Mouse (Mus musculus) lung, adult 2 months (tissue): ENCODE data around the gene Trp53rka. TPM values are rescaled to one million over a fixed set of nuclear protein-coding genes. Genes with fewer than 3 reads are reported as not detected.

ENCODE experiments used
- DNase-seq: peaks from one replicate; pipeline ENCODE4 v3.0.0; 2022
- H3K4me1 ChIP-seq: fragments of 200-500 bp; 2 replicates; pipeline ENCODE4 v1.6.1; 2011; ENCODE audit warnings: low read length; ENCODE audit not compliant: control insufficient read depth, insufficient read depth
- H3K4me3 ChIP-seq: fragments of 200-500 bp; replicated peaks from 2 replicates; pipeline ENCODE3; 2011; ENCODE audit warnings: low read depth, mild to moderate bottlenecking, control low read depth, low read length; ENCODE audit errors: extremely low read depth
- CTCF ChIP-seq: fragments of 200-500 bp; IDR thresholded peaks from 2 replicates; pipeline ENCODE4 v1.5.1; 2011; ENCODE audit warnings: mild to moderate bottlenecking, low read length, control low read depth; ENCODE audit not compliant: insufficient read depth
- POLR2A ChIP-seq: fragments of 200-500 bp; IDR thresholded peaks from 2 replicates; pipeline ENCODE4 v1.6.1; 2011; ENCODE audit warnings: low read depth, mild to moderate bottlenecking, control low read depth, low read length, borderline replicate concordance; ENCODE audit errors: extremely low read depth
- WGBS: fragments of 180-500 bp; shearing (Covaris S2); methylation state at CpG from one replicate; pipeline ENCODE4 v1.1.7; 2018; 5-methylcytosine and 5-hydroxymethylcytosine counted together
- polyA plus RNA-seq: library from polyadenylated mRNA; depleted of rRNA; stranded (reverse); fragments of >200 nt; gene quantifications from 2 replicates; pipeline ENCODE4 v1.2.3, GENCODE M21; 2012; rRNA removed

Gene Trp53rka
- polyA plus RNA-seq, 1 experiment: 21.5 TPM

- no peak for DNase-seq
- WGBS: 64% methylated on average over 2 of the region's 2 CpGs
- no peak overlapping the region for H3K4me3 ChIP-seq
- H3K4me1 ChIP-seq: no peaks in the 10 kb centered on the region
- TF ChIP-seq CTCF (no peak), POLR2A (no peak)
Observed at GRCm38 (mm10) chr2:165456710-165457109, 36.4 kb downstream of the Trp53rka start.

GRCm38 (mm10) chr2:165452730-165453693 lies 40.1 kb downstream of the Trp53rka start:
- no peak for TF ChIP-seq POLR2A
- TF ChIP-seq CTCF: no peak
- Histone ChIP-seq H3K4me1 (no peaks in the 10 kb centered on the region), H3K4me3 (no peak overlapping the region)
- no peak for DNase-seq
- 67% methylated on average over 12 of the region's 12 CpGs for WGBS

GRCm38 (mm10) chr2:165448475-165448874 lies 44.6 kb downstream of the Trp53rka start:
- DNase-seq: no peak
- TF ChIP-seq POLR2A (no peak), CTCF (no peak)
- 71% methylated on average over 9 of the region's 9 CpGs for WGBS
- H3K4me3 ChIP-seq: no peak overlapping the region
- H3K4me1 ChIP-seq: no peaks in the 10 kb centered on the region

GRCm38 (mm10) chr2:165444861-165445260 lies 48.3 kb downstream of the Trp53rka start:
- Histone ChIP-seq H3K4me1 (no peaks in the 10 kb centered on the region), H3K4me3 (no peak overlapping the region)
- TF ChIP-seq POLR2A (no peak), CTCF (no peak)
- 66% methylated on average over 3 of the region's 3 CpGs for WGBS
- DNase-seq: no peak

- DNase-seq: no peak
- TF ChIP-seq POLR2A (no peak), CTCF (no peak)
- H3K4me3 ChIP-seq: no peak overlapping the region
- WGBS: 49% methylated on average over 10 of the region's 10 CpGs
- H3K4me1 ChIP-seq: no peaks in the 10 kb centered on the region
Observed at GRCm38 (mm10) chr2:165442981-165443380, 50.1 kb downstream of the Trp53rka start.

GRCm38 (mm10) chr2:165441613-165442012 lies 51.5 kb downstream of the Trp53rka start:
- DNase-seq: no peak
- H3K4me3 ChIP-seq: no peak overlapping the region
- TF ChIP-seq CTCF: no peak
- no peak for TF ChIP-seq POLR2A
- H3K4me1 ChIP-seq: no peaks in the 10 kb centered on the region
- 60% methylated on average over 4 of the region's 4 CpGs for WGBS

Other genes with a start within 250 kb of the Trp53rka start
- gene Slc35c2, start 205.5 kb downstream of the Trp53rka start, polyA plus RNA-seq: 52.3 and 55.0 TPM in 2 replicates
- gene Elmo2, start 166.8 kb downstream of the Trp53rka start, polyA plus RNA-seq: 95.0 and 148 TPM in 2 replicates
- 0.46 and 1.3 TPM in 2 replicates for gene Zfp663, start 124.6 kb downstream of the Trp53rka start, polyA plus RNA-seq
- 2.6 and 3.5 TPM in 2 replicates for gene Zfp334, start 105.1 kb downstream of the Trp53rka start, polyA plus RNA-seq
- 0.07 and 0.09 TPM in 2 replicates for gene Ocstamp, start 92.9 kb downstream of the Trp53rka start, polyA plus RNA-seq
- 3.1 and 3.4 TPM in 2 replicates for gene Slc13a3, start 20.1 kb downstream of the Trp53rka start, polyA plus RNA-seq
- 8.9 and 10.1 TPM in 2 replicates for gene Slc2a10, start 10.5 kb upstream of the Trp53rka start, polyA plus RNA-seq
- gene Eya2, start 101.7 kb upstream of the Trp53rka start, polyA plus RNA-seq: 67.0 and 89.3 TPM in 2 replicates